In genomic region chr2:71374275-71375155, GRCm38 (mm10) we compare ENCODE assay signal across 12 mouse cellular contexts. TPM values are rescaled to one million over a fixed set of nuclear protein-coding genes. Genes with fewer than 3 reads are reported as not detected.
DNase-seq lines count a peak whose midpoint lies in the region; ATAC-seq and TF ChIP-seq lines count a peak whose summit lies in the region.
"Had no signal": no experiment of that assay in that cellular context is flagged by ENCODE, and none has a peak within 500 bp of the region (broad histone marks: within the 10 kb centered on the region; RNA-seq: fewer than 3 reads in every experiment).

No protein-coding gene starts in this region.

- H3K9ac ChIP-seq in liver, embryonic 11.5 days (ENCODE audit: low read depth, low read length) = no peak overlapping the region
- H3K9ac ChIP-seq: forebrain, postnatal 0 days; limb, embryonic 15.5 days had no signal

- WGBS in liver, embryonic 11.5 days = 58% methylated on average over 8 of the region's 8 CpGs

- TF ChIP-seq POLR2A in testis, adult 2 months (IDR thresholded peaks at IDR 0.05; ENCODE audit: control insufficient read depth, low read depth, low read length) = no peak

- peak overlapping the region; percentile 34 for H3K4me2 ChIP-seq in liver, embryonic 11.5 days
- H3K4me2 ChIP-seq: limb, embryonic 15.5 days had no signal

- H3K36me3 ChIP-seq in testis, adult 2 months (ENCODE audit: control insufficient read depth, insufficient read depth, low read length) = no peaks in the 10 kb centered on the region
- H3K36me3 ChIP-seq in liver, embryonic 11.5 days (ENCODE audit: control insufficient read depth, insufficient read depth, low read length) = no peaks in the 10 kb centered on the region
- H3K36me3 ChIP-seq: heart, embryonic 10.5 days; limb, embryonic 15.5 days had no signal

- no peaks in the 10 kb centered on the region for H3K27me3 ChIP-seq in testis, adult 2 months (ENCODE audit: control insufficient read depth, insufficient read depth, low read length)
- no peaks in the 10 kb centered on the region for H3K27me3 ChIP-seq in liver, embryonic 11.5 days (replicated peaks; ENCODE audit: control insufficient read depth, insufficient read depth, low read length)
- H3K27me3 ChIP-seq: limb, embryonic 15.5 days had no signal

- TF ChIP-seq CTCF in testis, adult 2 months (IDR thresholded peaks at IDR 0.05; ENCODE audit: control insufficient read depth, insufficient read depth, insufficient replicate concordance, low read depth, low read length) = no peak

- peak; percentile 70 for DNase-seq in gastrocnemius, adult 18-20 months (ENCODE audit: low spot score)
- DNase-seq in gastrocnemius, postnatal 4 days (ENCODE audit: low spot score in 2 of 2) = no peak
- DNase-seq in testis, postnatal 10 days (ENCODE audit: low spot score) = no peak
- DNase-seq in liver, embryonic 11.5 days (ENCODE audit: low spot score) = no peak
- peak; percentile 29 for DNase-seq in testis, postnatal 14 days (ENCODE audit: low spot score)
- no peak for DNase-seq in cerebellum, postnatal 10 days
- no peak for DNase-seq in urinary bladder, adult 2 months (ENCODE audit: low spot score)
- DNase-seq: forebrain, postnatal 0 days had no signal

- ATAC-seq in liver, embryonic 11.5 days (replicated peaks; ENCODE audit: low FRiP score) = peak; percentile 79
- ATAC-seq: forebrain, postnatal 0 days had no signal

- H3K4me1 ChIP-seq in testis, adult 2 months (ENCODE audit: control insufficient read depth, insufficient read depth, low read length) = no peaks in the 10 kb centered on the region
- H3K4me1 ChIP-seq in liver, embryonic 11.5 days (replicated peaks; ENCODE audit: control insufficient read depth, insufficient read depth, low read length) = peaks cover 2% of the 10 kb centered on the region
- H3K4me1 ChIP-seq: limb, embryonic 15.5 days had no signal

- H3K9me3 ChIP-seq in liver, embryonic 11.5 days (ENCODE audit: control insufficient read depth, low read length) = no peaks in the 10 kb centered on the region
- H3K9me3 ChIP-seq: heart, embryonic 10.5 days; limb, embryonic 15.5 days had no signal

- no peak overlapping the region for H3K4me3 ChIP-seq in testis, adult 2 months (ENCODE audit: control insufficient read depth, low read depth, low read length)
- no peak overlapping the region for H3K4me3 ChIP-seq in liver, embryonic 11.5 days (ENCODE audit: low read depth, low read length)
- H3K4me3 ChIP-seq: heart, embryonic 10.5 days; limb, embryonic 15.5 days had no signal

- H3K27ac ChIP-seq in testis, adult 2 months (ENCODE audit: control insufficient read depth, insufficient read depth, low read depth, low read length) = peak overlapping the region; percentile 14; the same call in 1 of the 2 replicates
- H3K27ac ChIP-seq in liver, embryonic 11.5 days (ENCODE audit: low read depth, low read length) = peak overlapping the region; percentile 28
- H3K27ac ChIP-seq: heart, embryonic 10.5 days; limb, embryonic 15.5 days; macrophage had no signal

RNA-seq across cellular contexts. Expression of gene Slc25a12, which starts 7.0 kb away (rescaled TPM):
- total RNA-seq in gastrocnemius, adult 18-20 months (2021) = 100 to 1,000 TPM; 379 to 427 TPM
- total RNA-seq in gastrocnemius, postnatal 4 days (2021) = 100 to 1,000 TPM; 179 to 227 TPM
- polyA plus RNA-seq in testis, adult 2 months (2012; rRNA removed) = 3.2 and 3.7 TPM in 2 replicates
- 35.9 and 45.8 TPM in 2 replicates for polyA plus RNA-seq in liver, embryonic 11.5 days (2014; fragmentation: Nextera tagmentation; extraction: Ambion mirVana)
- polyA plus RNA-seq in urinary bladder, adult 2 months (2012; rRNA removed) = 38.7 and 47.0 TPM in 2 replicates

RNA-seq across cellular contexts. Expression of gene Hat1, which starts 14.2 kb away (rescaled TPM):
- total RNA-seq in gastrocnemius, adult 18-20 months (2021) = 10 to 100 TPM; 16.7 to 18.4 TPM
- 10 to 100 TPM; 27.2 to 32.3 TPM for total RNA-seq in gastrocnemius, postnatal 4 days (2021)
- 12.7 and 20.1 TPM in 2 replicates for polyA plus RNA-seq in testis, adult 2 months (2012; rRNA removed)
- 209 and 224 TPM in 2 replicates for polyA plus RNA-seq in liver, embryonic 11.5 days (2014; fragmentation: Nextera tagmentation; extraction: Ambion mirVana)
- 23.0 and 29.0 TPM in 2 replicates for polyA plus RNA-seq in urinary bladder, adult 2 months (2012; rRNA removed)

Comparison
In these comparisons a context has a peak if more than half of its experiments do, and no peak if none do; other contexts are left out.
1. DNase-seq: peak in gastrocnemius, adult 18-20 months (single experiment) and testis, postnatal 14 days (single experiment); none in gastrocnemius, postnatal 4 days (0 of 2), testis, postnatal 10 days (single experiment), liver, embryonic 11.5 days (single experiment), cerebellum, postnatal 10 days (0 of 2) and urinary bladder, adult 2 months (single experiment).